Mouse (Mus musculus): ENCODE results near the gene Psg17. TPM values are rescaled to one million over a fixed set of nuclear protein-coding genes. Genes with fewer than 3 reads are reported as not detected.

Gene Psg17
- polyA plus RNA-seq, 1 experiment from 2014 or later: 0.23 TPM

DNA sequence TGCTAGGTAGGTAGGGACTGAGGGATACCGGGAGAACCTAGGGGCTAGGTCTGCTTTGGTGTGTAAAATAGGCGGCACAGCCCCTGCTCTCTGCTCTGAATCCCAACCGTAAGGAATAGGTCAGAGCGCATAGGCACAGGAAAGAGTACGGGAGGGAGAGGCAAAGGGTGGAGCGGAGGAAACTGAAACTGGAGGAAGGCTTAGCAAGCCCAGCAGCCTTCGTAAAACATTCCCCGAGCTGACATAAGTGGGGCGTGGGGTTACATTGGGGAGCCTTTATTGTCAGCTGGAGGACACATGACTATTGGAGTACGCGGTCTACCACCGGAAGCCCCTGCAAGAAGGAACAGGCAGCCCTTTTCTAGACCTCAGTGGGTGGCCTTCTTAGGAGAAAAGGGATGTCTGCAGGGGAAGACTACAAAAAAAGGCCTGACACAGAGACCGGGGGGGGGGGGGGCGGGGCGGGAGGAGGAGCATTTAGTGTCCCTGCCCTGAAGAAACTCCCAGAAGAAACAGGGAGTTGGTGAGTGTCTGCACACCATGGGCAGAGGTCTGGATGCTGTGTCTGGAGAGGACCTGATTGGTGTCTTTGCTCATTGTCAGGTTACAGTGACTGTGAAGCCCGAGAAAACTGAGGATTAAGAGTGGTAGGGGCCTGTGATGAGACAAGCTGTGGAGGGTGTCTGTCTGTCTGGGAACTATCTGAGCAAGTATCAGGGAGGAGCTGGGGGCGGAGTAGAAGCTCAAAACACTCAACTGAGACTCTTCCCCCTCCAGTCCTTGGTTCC is 19.2 kb upstream of the Psg17 start:
- ATAC-seq (ENCODE audit: insufficient number of reproducible peaks, insufficient read depth, low FRiP score, low read depth): peak; percentile 87
- Histone ChIP-seq H3K4me1 (ENCODE audit: control insufficient read depth, insufficient read depth, low read length) (no peaks in the 10 kb centered on the region), H3K4me3 (ENCODE audit: low read depth, low read length) (peak overlapping the region; percentile 32), H3K36me3 (ENCODE audit: control insufficient read depth, insufficient read depth, low read length) (no peaks in the 10 kb centered on the region), H3K4me2 (replicated peaks; ENCODE audit: low read depth, low read length) (peak overlapping the region; percentile 58), H3K27me3 (ENCODE audit: control insufficient read depth, insufficient read depth, low read length) (no peaks in the 10 kb centered on the region), H3K27ac (ENCODE audit: low read length) (peak overlapping the region; percentile 95), H3K9ac (replicated peaks; ENCODE audit: low read depth, low read length) (no peak overlapping the region; the same call in 1 of the 2 replicates), H3K9me3 (ENCODE audit: control insufficient read depth, low read depth, low read length) (no peaks in the 10 kb centered on the region)
- 4% methylated on average over 14 of the region's 17 CpGs for WGBS

DNA sequence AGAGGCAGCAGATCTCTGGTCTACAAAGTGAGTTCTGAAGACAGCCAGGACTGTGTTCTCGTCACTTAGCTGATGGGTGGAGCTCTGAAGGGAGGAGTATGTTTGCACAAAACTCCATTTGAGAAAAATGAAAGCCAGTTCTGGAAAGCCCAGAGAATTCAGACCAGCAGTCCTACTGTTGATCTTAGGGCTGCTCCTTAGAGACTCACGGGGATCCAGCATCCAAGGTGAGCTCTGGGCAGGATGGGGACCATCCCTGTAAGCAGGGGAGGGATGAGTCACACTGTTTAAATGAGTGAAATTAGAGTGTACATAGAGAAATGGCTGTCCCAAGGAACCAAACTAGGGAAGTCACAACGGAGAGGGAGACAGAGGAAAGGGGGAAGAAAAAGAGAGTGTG is 18.5 kb upstream of the Psg17 start, which contains the start of gene Mill2:
Gene Mill2 (plus strand): TSS at position 102 of the 400 bp plus-strand sequence.
- H3K4me1 ChIP-seq (ENCODE audit: control insufficient read depth, insufficient read depth, low read length): no peaks in the 10 kb centered on the region
- ATAC-seq (ENCODE audit: insufficient number of reproducible peaks, insufficient read depth, low FRiP score, low read depth): no peak
- H3K27ac ChIP-seq (ENCODE audit: low read length): peak within 1 kb of the TSS; percentile 95
- H3K4me3 ChIP-seq (ENCODE audit: low read depth, low read length): peak within 1 kb of the TSS; percentile 32
- H3K9me3 ChIP-seq (ENCODE audit: control insufficient read depth, low read depth, low read length): no peaks in the 10 kb centered on the region
- H3K9ac ChIP-seq (replicated peaks; ENCODE audit: low read depth, low read length): peak within 1 kb of the TSS; percentile 10; the same call in 1 of the 2 replicates
- no peaks in the 10 kb centered on the region for H3K36me3 ChIP-seq (ENCODE audit: control insufficient read depth, insufficient read depth, low read length)
- WGBS: 11% methylated on average over 3 of the region's 3 CpGs
- H3K27me3 ChIP-seq (ENCODE audit: control insufficient read depth, insufficient read depth, low read length): no peaks in the 10 kb centered on the region
- peak within 1 kb of the TSS; percentile 58 for H3K4me2 ChIP-seq (replicated peaks; ENCODE audit: low read depth, low read length)

- Histone ChIP-seq H3K4me3 (ENCODE audit: low read depth, low read length) (no peak overlapping the region), H3K4me1 (ENCODE audit: control insufficient read depth, insufficient read depth, low read length) (no peaks in the 10 kb centered on the region), H3K27me3 (ENCODE audit: control insufficient read depth, insufficient read depth, low read length) (no peaks in the 10 kb centered on the region), H3K4me2 (replicated peaks; ENCODE audit: low read depth, low read length) (no peak overlapping the region), H3K9me3 (ENCODE audit: control insufficient read depth, low read depth, low read length) (no peaks in the 10 kb centered on the region), H3K9ac (replicated peaks; ENCODE audit: low read depth, low read length) (no peak overlapping the region), H3K36me3 (ENCODE audit: control insufficient read depth, insufficient read depth, low read length) (no peaks in the 10 kb centered on the region), H3K27ac (ENCODE audit: low read length) (no peak overlapping the region)
- WGBS: 47% methylated on average over 13 of the region's 13 CpGs
- no peak for ATAC-seq (ENCODE audit: insufficient number of reproducible peaks, insufficient read depth, low FRiP score, low read depth)
Observed at GRCm38 (mm10) chr7:18832298-18832697, 10.9 kb upstream of the Psg17 start.

GRCm38 (mm10) chr7:18829545-18829944 is 8.1 kb upstream of the Psg17 start:
- Histone ChIP-seq H3K36me3 (ENCODE audit: control insufficient read depth, insufficient read depth, low read length) (no peaks in the 10 kb centered on the region), H3K9ac (replicated peaks; ENCODE audit: low read depth, low read length) (no peak overlapping the region), H3K4me1 (ENCODE audit: control insufficient read depth, insufficient read depth, low read length) (no peaks in the 10 kb centered on the region), H3K27ac (ENCODE audit: low read length) (no peak overlapping the region), H3K27me3 (ENCODE audit: control insufficient read depth, insufficient read depth, low read length) (no peaks in the 10 kb centered on the region), H3K4me2 (replicated peaks; ENCODE audit: low read depth, low read length) (no peak overlapping the region), H3K4me3 (ENCODE audit: low read depth, low read length) (no peak overlapping the region), H3K9me3 (ENCODE audit: control insufficient read depth, low read depth, low read length) (no peaks in the 10 kb centered on the region)
- 78% methylated on average over 7 of the region's 7 CpGs for WGBS
- no peak for ATAC-seq (ENCODE audit: insufficient number of reproducible peaks, insufficient read depth, low FRiP score, low read depth)

DNA sequence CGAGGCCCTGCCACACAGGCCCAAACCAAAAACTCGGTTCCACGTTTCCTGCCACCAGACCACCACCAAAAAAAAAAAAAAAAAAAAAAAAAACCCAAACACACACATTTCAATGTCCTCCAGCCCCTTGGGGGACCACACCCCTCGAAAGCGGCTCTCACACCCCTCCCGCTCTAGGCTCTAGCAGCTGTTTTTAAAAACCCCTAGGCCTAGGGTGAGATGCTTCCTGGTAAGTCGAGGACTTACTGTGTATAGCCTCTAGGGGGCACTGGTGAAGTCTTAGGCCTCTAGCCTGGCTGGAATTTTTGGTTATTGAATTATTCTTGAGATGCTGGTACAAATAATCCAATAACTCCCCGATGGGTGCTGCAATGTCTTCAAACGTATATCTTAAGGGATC is 7.2 kb upstream of the Psg17 start:
- no peaks in the 10 kb centered on the region for H3K4me1 ChIP-seq (ENCODE audit: control insufficient read depth, insufficient read depth, low read length)
- no peaks in the 10 kb centered on the region for H3K9me3 ChIP-seq (ENCODE audit: control insufficient read depth, low read depth, low read length)
- H3K4me3 ChIP-seq (ENCODE audit: low read depth, low read length): no peak overlapping the region
- H3K27me3 ChIP-seq (ENCODE audit: control insufficient read depth, insufficient read depth, low read length): no peaks in the 10 kb centered on the region
- 62% methylated on average over 9 of the region's 9 CpGs for WGBS
- H3K4me2 ChIP-seq (replicated peaks; ENCODE audit: low read depth, low read length): no peak overlapping the region
- H3K9ac ChIP-seq (replicated peaks; ENCODE audit: low read depth, low read length): no peak overlapping the region
- no peaks in the 10 kb centered on the region for H3K36me3 ChIP-seq (ENCODE audit: control insufficient read depth, insufficient read depth, low read length)
- H3K27ac ChIP-seq (ENCODE audit: low read length): no peak overlapping the region
- ATAC-seq (ENCODE audit: insufficient number of reproducible peaks, insufficient read depth, low FRiP score, low read depth): no peak

DNA sequence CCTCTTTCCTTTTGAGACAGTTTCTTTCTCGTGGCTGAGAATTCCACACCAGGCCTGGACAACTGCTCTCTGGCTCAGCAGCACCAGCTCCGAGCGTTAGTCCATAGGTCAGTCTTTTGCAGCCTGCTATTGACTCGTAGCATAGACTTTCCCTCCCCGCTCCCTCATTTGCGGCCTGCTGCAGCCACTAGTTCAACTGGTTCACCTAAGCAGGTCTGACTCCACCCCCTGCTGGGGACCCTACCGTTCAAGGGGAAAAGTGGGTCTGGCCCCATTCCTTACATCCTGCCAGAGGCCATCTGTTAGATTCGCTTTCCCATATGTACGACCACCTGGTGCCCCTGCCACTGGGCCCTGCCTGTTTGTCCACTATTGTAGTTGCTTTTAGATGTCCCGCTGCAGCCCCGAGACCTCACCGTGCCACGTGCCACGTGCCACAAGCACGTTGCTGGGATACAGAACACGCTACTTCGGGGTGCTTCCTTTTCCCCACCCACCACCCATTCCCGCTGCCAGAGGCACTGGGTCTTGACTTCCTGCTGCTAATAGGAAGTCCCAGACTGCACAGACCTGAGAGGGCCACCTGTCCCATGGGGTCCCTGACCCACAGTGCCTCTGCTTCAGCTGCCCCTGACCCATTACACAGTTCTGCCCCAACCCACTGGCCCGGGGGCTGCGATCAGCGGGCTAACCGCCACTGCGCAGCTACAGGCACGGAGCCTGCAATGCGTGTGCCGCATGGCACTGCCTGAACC is 6.6 kb upstream of the Psg17 start:
- peak; percentile 78; the same call in 1 of the 2 replicates for ATAC-seq (ENCODE audit: insufficient number of reproducible peaks, insufficient read depth, low FRiP score, low read depth)

GRCm38 (mm10) chr7:18818301-18818700 is 3.1 kb downstream of the Psg17 start:
- H3K27ac ChIP-seq (ENCODE audit: low read length): no peak overlapping the region
- H3K36me3 ChIP-seq (ENCODE audit: control insufficient read depth, insufficient read depth, low read length): no peaks in the 10 kb centered on the region
- no peaks in the 10 kb centered on the region for H3K27me3 ChIP-seq (ENCODE audit: control insufficient read depth, insufficient read depth, low read length)
- no peak for ATAC-seq (ENCODE audit: insufficient number of reproducible peaks, insufficient read depth, low FRiP score, low read depth)
- H3K4me1 ChIP-seq (ENCODE audit: control insufficient read depth, insufficient read depth, low read length): no peaks in the 10 kb centered on the region
- WGBS: 82% methylated on average over 9 of the region's 9 CpGs
- H3K9me3 ChIP-seq (ENCODE audit: control insufficient read depth, low read depth, low read length): no peaks in the 10 kb centered on the region
- H3K4me3 ChIP-seq (ENCODE audit: low read depth, low read length): no peak overlapping the region
- no peak overlapping the region for H3K9ac ChIP-seq (replicated peaks; ENCODE audit: low read depth, low read length)
- H3K4me2 ChIP-seq (replicated peaks; ENCODE audit: low read depth, low read length): no peak overlapping the region

More for the DNA sequence above, 6.6 kb upstream of the Psg17 start:
- no peaks in the 10 kb centered on the region for H3K36me3 ChIP-seq (ENCODE audit: control insufficient read depth, insufficient read depth, low read length)
- H3K27ac ChIP-seq (ENCODE audit: low read length): no peak overlapping the region
- no peaks in the 10 kb centered on the region for H3K9me3 ChIP-seq (ENCODE audit: control insufficient read depth, low read depth, low read length)
- H3K9ac ChIP-seq (replicated peaks; ENCODE audit: low read depth, low read length): no peak overlapping the region
- no peaks in the 10 kb centered on the region for H3K27me3 ChIP-seq (ENCODE audit: control insufficient read depth, insufficient read depth, low read length)
- WGBS: 63% methylated on average over 26 of the region's 26 CpGs
- H3K4me3 ChIP-seq (ENCODE audit: low read depth, low read length): no peak overlapping the region
- H3K4me2 ChIP-seq (replicated peaks; ENCODE audit: low read depth, low read length): no peak overlapping the region
- H3K4me1 ChIP-seq (ENCODE audit: control insufficient read depth, insufficient read depth, low read length): no peaks in the 10 kb centered on the region

- H3K9ac ChIP-seq (replicated peaks; ENCODE audit: low read depth, low read length): no peak overlapping the region
- H3K27me3 ChIP-seq (ENCODE audit: control insufficient read depth, insufficient read depth, low read length): no peaks in the 10 kb centered on the region
- H3K9me3 ChIP-seq (ENCODE audit: control insufficient read depth, low read depth, low read length): no peaks in the 10 kb centered on the region
- no peak overlapping the region for H3K4me2 ChIP-seq (replicated peaks; ENCODE audit: low read depth, low read length)
- H3K36me3 ChIP-seq (ENCODE audit: control insufficient read depth, insufficient read depth, low read length): no peaks in the 10 kb centered on the region
- no peak for ATAC-seq (ENCODE audit: insufficient number of reproducible peaks, insufficient read depth, low FRiP score, low read depth)
- no peaks in the 10 kb centered on the region for H3K4me1 ChIP-seq (ENCODE audit: control insufficient read depth, insufficient read depth, low read length)
- H3K27ac ChIP-seq (ENCODE audit: low read length): no peak overlapping the region
- no peak overlapping the region for H3K4me3 ChIP-seq (ENCODE audit: low read depth, low read length)
Observed at GRCm38 (mm10) chr7:18803526-18803925, 17.9 kb downstream of the Psg17 start.
